Mouse (Mus musculus): ENCODE results near the gene 4933405O20Rik. TPM values are rescaled to one million over a fixed set of nuclear protein-coding genes. Genes with fewer than 3 reads are reported as not detected.

The 4933405O20Rik gene
- not detected for total RNA-seq (2021)
- long read RNA-seq, experiment 1: 0 reads
- long read RNA-seq, experiment 2: 0 reads

DNA sequence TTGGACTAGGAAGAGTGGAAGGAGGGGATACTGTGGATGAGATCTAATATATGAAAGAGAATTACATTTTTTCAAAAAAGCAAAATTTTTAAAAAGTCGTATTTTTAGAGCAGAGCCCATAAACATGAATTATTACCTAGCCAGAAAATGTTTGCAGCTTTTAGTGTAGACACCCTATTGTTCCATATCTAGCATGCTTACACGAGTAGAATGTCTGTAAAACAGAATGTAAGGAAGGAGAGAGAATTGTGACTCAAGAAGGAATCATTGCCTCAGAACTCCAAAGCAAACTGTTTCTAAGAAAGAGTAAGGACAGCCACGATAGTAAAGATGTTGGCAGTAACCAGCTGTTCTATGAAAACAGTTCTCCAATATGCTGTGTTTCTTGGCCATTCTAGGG lies at the start of gene 4933405O20Rik:
4933405O20Rik (plus strand) TSS at position 301 of the 400 bp plus-strand sequence.
- intact Hi-C loops (cut with DNase I): no loop called here
- TF ChIP-seq CTCF (IDR thresholded peaks at IDR 0.05): no peak
- Histone ChIP-seq H3K4me3 (no peak within 1 kb of the TSS), H3K27ac (no peak within 1 kb of the TSS)
- DNase-seq: no peak

GRCm38 (mm10) chr7:50549572-50549971 lies 49.4 kb upstream of the 4933405O20Rik start:
- TF ChIP-seq CTCF (IDR thresholded peaks at IDR 0.05): no peak
- Histone ChIP-seq H3K27ac (no peak overlapping the region), H3K4me3 (no peak overlapping the region)
- no peak for DNase-seq
- intact Hi-C loops (cut with DNase I): no loop called here

DNA sequence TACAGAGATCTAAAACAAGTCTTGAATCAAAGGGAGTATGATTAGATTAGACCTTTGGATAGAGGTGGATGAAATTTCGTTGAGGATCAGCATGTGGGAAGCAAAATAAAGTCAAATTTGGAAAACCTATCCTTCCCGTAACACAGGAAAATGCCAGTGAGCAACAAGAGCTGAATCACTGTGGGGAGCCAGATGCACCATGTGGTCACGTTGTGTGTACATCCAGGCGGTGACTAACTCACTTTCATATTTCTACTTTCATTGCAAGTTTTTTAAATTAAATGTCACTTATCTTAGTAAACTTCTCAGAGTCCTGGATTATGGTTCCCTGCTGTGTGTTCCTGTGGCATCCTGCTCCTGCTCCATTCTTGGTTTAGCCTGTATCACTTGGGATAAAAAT lies 47.6 kb upstream of the 4933405O20Rik start:
- intact Hi-C loops (cut with DNase I): no loop called here
- DNase-seq: no peak
- H3K27ac ChIP-seq: no peak overlapping the region
- H3K4me3 ChIP-seq: no peak overlapping the region
- no peak for TF ChIP-seq CTCF (IDR thresholded peaks at IDR 0.05)

DNA sequence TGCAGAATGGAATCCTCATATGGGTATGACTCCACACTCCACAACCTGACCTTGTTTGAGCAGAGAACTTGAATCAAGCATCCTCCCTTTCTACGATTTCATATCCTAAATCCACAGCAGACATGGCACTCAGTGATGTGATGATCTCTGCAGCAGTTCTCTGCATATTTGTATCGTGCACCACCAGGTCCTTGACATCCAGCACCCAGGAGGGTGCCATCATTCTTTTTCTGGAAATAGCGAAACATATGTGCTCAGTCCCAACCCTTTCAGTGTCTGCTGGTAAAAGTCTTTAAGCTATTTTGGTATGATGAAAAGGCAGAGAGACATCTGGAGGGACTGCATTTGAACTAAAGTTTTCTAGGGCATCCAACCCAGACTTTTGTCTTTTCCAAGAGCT lies 36.3 kb upstream of the 4933405O20Rik start:
- no peak overlapping the region for H3K4me3 ChIP-seq
- no peak overlapping the region for H3K27ac ChIP-seq
- no peak for DNase-seq
- no peak for TF ChIP-seq CTCF (IDR thresholded peaks at IDR 0.05)
- intact Hi-C loops (cut with DNase I): no loop called here

DNA sequence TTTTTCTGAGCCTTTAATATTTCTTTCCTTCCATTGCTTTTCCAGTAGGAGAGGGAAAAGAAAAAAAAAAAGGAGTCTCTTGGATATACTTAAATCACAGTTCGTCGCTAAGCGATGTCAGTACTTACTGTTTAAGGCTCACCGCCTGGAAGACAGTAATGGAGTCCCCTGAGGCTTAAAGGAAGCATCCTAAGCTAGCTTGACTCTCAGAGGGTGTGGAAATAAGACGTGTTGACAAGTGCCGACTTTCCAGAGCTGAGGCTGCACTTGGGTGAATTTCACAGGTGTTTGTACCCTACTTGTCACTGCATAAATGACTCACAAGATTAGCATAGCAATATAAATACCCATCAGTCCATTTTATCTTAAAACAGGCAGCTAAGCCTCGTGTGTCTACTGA lies 25.1 kb upstream of the 4933405O20Rik start:
- H3K4me3 ChIP-seq: no peak overlapping the region
- no peak for DNase-seq
- no peak for TF ChIP-seq CTCF (IDR thresholded peaks at IDR 0.05)
- intact Hi-C loops (cut with DNase I): no loop called here
- H3K27ac ChIP-seq: no peak overlapping the region

DNA sequence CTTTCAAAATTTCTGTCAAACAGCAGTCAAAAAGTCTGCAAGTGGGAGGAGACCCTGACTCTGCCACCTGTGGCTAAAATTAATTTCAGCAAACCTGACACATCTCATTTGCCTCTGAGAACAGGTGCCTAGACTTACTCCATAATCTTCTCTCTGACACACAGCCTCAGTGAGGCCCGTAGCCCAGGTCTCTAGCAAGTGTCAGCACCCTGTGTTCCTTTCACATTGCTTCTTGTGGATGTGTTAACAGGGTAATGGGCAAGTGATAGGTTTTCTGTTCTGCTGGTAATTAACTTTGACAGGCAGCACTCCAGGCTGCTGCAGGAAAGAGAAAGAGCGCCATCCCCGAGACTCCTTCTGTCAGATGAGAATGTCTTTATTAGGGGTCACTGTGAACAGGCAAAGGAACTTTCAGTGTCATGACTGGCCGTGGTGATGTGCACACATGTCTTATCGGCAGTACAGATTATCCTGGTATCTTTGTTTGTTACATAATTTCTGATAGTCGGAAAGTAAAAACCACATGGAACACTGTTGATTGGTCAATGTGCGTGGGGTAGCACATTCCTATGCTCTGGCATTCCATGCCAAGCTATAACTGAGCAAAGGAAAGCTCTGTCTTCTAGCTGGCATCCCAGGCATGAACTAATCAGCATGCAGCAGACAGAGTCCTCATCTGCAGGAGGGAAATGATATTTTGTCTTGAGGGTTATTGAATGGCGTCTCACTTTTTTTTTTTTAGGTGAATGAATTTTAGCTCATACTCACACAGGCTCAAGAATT lies 10.2 kb upstream of the 4933405O20Rik start:
- no peak for TF ChIP-seq CTCF (IDR thresholded peaks at IDR 0.05)
- intact Hi-C loops (cut with DNase I): no loop called here

GRCm38 (mm10) chr7:50614101-50614500 lies 15.1 kb downstream of the 4933405O20Rik start:
- intact Hi-C loops (cut with DNase I): no loop called here
- no peak overlapping the region for H3K27ac ChIP-seq
- no peak for DNase-seq
- H3K4me3 ChIP-seq: no peak overlapping the region
- no peak for TF ChIP-seq CTCF (IDR thresholded peaks at IDR 0.05)

More for the DNA sequence above, 10.2 kb upstream of the 4933405O20Rik start:
- DNase-seq: no peak
- Histone ChIP-seq H3K4me3 (no peak overlapping the region), H3K27ac (no peak overlapping the region)

- no peak overlapping the region for H3K27ac ChIP-seq
- DNase-seq: no peak
- intact Hi-C loops (cut with DNase I): no loop called here
Observed at GRCm38 (mm10) chr7:50629186-50629585, 30.2 kb downstream of the 4933405O20Rik start.

DNA sequence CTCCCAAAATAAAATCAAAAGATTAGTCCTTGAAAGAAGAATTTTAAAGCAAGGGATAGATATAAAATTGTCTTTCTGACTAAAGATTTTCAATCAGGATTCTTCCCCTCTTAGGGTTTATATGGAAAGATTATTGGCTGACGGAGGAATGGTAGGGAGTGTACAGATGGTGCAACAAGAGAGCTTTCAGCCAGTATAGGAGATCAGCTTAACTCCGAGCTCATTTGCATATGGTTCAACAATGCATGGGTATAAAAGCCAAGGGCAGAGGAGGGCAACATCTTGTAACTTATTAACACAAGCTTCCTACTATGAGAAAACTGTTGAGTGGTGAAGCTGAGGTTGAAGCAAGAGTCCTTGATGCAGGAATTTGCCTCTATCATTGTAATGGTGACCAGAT lies 34.2 kb downstream of the 4933405O20Rik start:
- intact Hi-C loops (cut with DNase I): no loop called here
- no peak for DNase-seq
- no peak overlapping the region for H3K4me3 ChIP-seq
- TF ChIP-seq CTCF (IDR thresholded peaks at IDR 0.05): no peak
- no peak overlapping the region for H3K27ac ChIP-seq

More at GRCm38 (mm10) chr7:50629186-50629585, 30.2 kb downstream of the 4933405O20Rik start:
- no peak overlapping the region for H3K4me3 ChIP-seq
- TF ChIP-seq CTCF (IDR thresholded peaks at IDR 0.05): no peak

Data from gastrocnemius, adult 2 months (tissue).